Mouse (Mus musculus): ENCODE results near the gene Prodh2. TPM values are rescaled to one million over a fixed set of nuclear protein-coding genes. Genes with fewer than 3 reads are reported as not detected.
"Not testable (repeated sequence)": the region's sequence is repeated elsewhere in the genome, so short reads cannot be mapped to it uniquely, and the experiment has no call there.

The Prodh2 gene
- total RNA-seq, 4 experiments from 2014 or later, result not detected

GRCm38 (mm10) chr7:30490251-30490956, 3.0 kb upstream of the Prodh2 start:
- DNase-seq (ENCODE audit: low spot score in 2 of 2), result peak in 1 of 2 experiments; percentile 33

GRCm38 (mm10) chr7:30490957-30491307, 2.5 kb upstream of the Prodh2 start:
- DNase-seq (ENCODE audit: low spot score in 2 of 2), result no peak

- peak in 1 of 2 experiments; percentile 73 for DNase-seq (ENCODE audit: low spot score in 2 of 2)
Measured at GRCm38 (mm10) chr7:30492765-30493164, 657 bp upstream of the Prodh2 start.

GRCm38 (mm10) chr7:30495506-30496042, 2.2 kb downstream of the Prodh2 start:
- not testable (repeated sequence) for DNase-seq (ENCODE audit: low spot score in 2 of 2)

- not testable (repeated sequence) for DNase-seq (ENCODE audit: low spot score in 2 of 2)
Measured at GRCm38 (mm10) chr7:30501159-30501558, 7.7 kb downstream of the Prodh2 start.

GRCm38 (mm10) chr7:30508061-30508460, 14.6 kb downstream of the Prodh2 start:
- no peak for DNase-seq (ENCODE audit: low spot score in 2 of 2)

GRCm38 (mm10) chr7:30515003-30515760, 21.8 kb downstream of the Prodh2 start:
- DNase-seq (ENCODE audit: low spot score in 2 of 2), result no peak

- no peak for DNase-seq (ENCODE audit: low spot score in 2 of 2)
Measured at GRCm38 (mm10) chr7:30518325-30518724, 24.9 kb downstream of the Prodh2 start.

GRCm38 (mm10) chr7:30520396-30520795, 27.0 kb downstream of the Prodh2 start:
- DNase-seq (ENCODE audit: low spot score in 2 of 2), result no peak

- DNase-seq (ENCODE audit: low spot score in 2 of 2), result no peak
Measured at GRCm38 (mm10) chr7:30520856-30521255, 27.4 kb downstream of the Prodh2 start.

- no peak for DNase-seq (ENCODE audit: low spot score in 2 of 2)
Measured at GRCm38 (mm10) chr7:30522871-30523270, 29.4 kb downstream of the Prodh2 start.

GRCm38 (mm10) chr7:30524487-30524886, 31.1 kb downstream of the Prodh2 start:
- DNase-seq (ENCODE audit: low spot score in 2 of 2), result no peak

- DNase-seq (ENCODE audit: low spot score in 2 of 2), result no peak
Measured at GRCm38 (mm10) chr7:30525954-30526353, 32.5 kb downstream of the Prodh2 start.

GRCm38 (mm10) chr7:30526399-30526798, 33.0 kb downstream of the Prodh2 start:
- DNase-seq (ENCODE audit: low spot score in 2 of 2), result no peak

GRCm38 (mm10) chr7:30526981-30527380, 33.6 kb downstream of the Prodh2 start:
- DNase-seq (ENCODE audit: low spot score in 2 of 2), result no peak

- peak; percentile 58 to 85 for DNase-seq (ENCODE audit: low spot score in 2 of 2)
Measured at GRCm38 (mm10) chr7:30531291-30531815, 37.9 kb downstream of the Prodh2 start.

GRCm38 (mm10) chr7:30532931-30533330, 39.5 kb downstream of the Prodh2 start:
- DNase-seq (ENCODE audit: low spot score in 2 of 2), result no peak

GRCm38 (mm10) chr7:30533941-30534632, 40.7 kb downstream of the Prodh2 start:
- DNase-seq (ENCODE audit: low spot score in 2 of 2), result no peak

GRCm38 (mm10) chr7:30534633-30535577, 41.5 kb downstream of the Prodh2 start, which contains the start of gene Arhgap33:
Gene Arhgap33, minus strand, starts transcription at chr7:30535060.
- DNase-seq (ENCODE audit: low spot score in 2 of 2), result peak; percentile 88 to 98

GRCm38 (mm10) chr7:30540572-30540971, 47.1 kb downstream of the Prodh2 start:
- DNase-seq (ENCODE audit: low spot score in 2 of 2), result no peak
